Mouse (Mus musculus) effector memory CD4-positive, alpha-beta T cell, adult 7 months (primary cell): ENCODE measurements around the gene Apobr. TPM values are rescaled to one million over a fixed set of nuclear protein-coding genes. Genes with fewer than 3 reads are reported as not detected.

Experiments
- polyA plus RNA-seq: library from polyadenylated mRNA; unstranded; fragments of 100-300 nt; shearing (Covaris generic); gene quantifications from one replicate; pipeline ENCODE4 v1.2.1, GENCODE M21; 2017

Gene Apobr
- 7.1 TPM for polyA plus RNA-seq

DNA sequence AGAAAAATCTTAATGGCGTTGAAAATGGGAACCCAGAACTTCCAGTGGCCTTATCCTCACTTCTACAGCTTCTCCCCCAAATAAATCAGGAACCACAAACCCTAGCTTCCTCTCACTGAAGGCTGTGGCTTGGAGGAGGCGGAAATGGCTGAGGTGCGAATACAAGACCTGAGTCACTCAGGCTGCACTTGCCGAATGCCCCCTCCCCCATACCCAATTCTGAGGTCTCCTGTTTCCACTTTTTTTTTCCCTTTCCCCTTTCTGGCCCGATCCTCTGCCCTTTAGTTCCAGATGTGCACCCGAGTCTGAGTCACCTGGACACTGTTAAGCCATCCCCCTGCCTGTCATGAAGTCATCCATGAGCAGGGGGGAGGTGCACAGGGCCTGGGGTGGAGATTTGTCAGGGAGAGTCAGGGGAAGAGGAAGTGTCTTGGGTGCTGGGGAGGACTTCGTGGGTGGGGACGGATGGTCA lies at the start of gene Apobr:
TSS of gene Apobr (plus strand) at position 437 of the 472 bp plus-strand sequence.

DNA sequence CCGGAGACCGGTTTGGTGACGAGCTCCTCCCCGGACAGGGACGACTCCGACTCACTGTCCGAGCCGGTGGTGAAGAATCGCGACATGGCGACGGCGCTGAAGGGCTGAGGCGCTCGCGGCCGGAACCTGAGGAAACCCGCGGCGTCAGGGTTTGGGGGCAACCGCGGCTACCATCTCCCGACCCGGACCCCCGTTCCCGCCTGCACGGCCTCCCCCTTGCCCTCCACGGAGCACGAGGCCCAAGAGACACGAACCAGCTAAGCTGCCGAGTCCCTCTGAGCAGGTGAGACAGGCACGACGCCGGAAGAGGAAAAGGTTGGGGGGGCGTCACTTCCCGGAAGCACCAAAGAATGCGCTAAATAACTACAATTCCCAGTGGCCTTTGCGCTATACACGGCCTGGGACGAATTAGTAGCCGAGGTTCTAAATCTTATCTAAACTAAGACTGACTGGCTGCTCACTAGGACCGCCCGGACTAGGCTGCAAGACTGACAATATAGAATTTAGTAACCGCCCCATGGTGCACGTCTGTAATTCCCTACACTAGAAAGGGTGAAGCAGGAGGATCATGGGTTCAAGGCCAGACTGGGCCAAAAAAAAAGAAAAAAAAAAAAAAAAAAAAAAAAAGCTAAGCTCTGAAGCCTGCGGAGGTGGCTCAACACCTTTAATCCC lies 18.5 kb upstream of the Apobr start, which contains the start of gene Eif3c:
TSS of gene Eif3c (minus strand) at position 318 of the 672 bp plus-strand sequence.

DNA sequence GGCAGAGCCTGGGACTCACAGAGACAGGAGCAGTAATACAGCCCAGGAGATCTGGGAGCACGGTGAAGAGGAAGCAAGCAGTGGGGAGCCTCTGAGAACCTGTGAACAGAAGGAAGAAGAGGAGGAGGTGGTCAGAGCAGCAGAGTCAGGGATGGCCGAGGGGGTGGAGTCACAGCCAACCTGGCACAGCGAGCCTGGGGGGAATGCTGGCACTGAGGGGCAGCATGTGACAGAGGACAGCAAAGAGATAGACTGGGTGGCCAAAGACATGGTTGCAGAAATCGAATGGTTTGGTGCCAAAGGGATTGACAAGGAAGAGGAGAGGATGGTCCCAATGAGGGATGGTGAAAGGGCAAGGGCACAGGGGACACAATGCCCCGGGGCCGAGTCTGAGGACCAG lies 975 bp downstream of the Apobr start, which contains the start of gene Cln3:
TSS of gene Cln3 (minus strand) at position 101 of the 400 bp plus-strand sequence.

DNA sequence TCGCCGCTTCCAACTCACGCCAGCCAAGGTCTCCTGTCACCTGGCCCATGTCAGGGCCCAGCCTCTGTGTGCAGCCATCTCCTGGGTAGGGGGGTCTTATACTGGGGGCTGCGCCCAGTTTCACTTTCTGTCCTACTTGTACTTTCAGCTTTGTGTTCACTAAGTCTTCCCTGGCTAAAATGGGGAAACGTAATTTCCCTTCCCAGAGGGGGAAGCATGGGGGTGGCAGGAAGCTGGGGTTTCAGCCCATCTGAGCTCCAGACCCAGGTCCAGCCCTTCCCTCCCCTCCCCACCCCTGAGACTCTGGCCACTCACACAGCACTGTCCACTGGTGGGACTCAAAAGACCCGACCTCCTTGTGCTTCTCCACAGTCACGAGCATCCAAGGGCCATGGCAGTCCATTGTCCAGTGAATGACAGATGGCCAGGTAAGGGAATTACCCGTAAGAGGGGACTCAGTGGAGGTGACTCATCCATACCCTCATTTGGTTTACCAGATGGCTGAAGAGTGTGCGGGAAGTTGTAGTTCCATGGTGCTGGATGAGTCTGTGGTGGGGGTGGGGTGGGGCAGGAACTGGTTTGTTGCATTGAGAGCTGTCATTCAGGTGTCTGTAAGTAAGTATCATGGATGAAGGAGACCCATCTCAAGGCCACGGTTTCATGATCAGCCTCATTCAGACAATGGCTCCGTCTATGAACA lies 10.3 kb downstream of the Apobr start, which contains the start of gene Il27:
TSS of gene Il27 (minus strand) at position 80 of the 700 bp plus-strand sequence.

DNA sequence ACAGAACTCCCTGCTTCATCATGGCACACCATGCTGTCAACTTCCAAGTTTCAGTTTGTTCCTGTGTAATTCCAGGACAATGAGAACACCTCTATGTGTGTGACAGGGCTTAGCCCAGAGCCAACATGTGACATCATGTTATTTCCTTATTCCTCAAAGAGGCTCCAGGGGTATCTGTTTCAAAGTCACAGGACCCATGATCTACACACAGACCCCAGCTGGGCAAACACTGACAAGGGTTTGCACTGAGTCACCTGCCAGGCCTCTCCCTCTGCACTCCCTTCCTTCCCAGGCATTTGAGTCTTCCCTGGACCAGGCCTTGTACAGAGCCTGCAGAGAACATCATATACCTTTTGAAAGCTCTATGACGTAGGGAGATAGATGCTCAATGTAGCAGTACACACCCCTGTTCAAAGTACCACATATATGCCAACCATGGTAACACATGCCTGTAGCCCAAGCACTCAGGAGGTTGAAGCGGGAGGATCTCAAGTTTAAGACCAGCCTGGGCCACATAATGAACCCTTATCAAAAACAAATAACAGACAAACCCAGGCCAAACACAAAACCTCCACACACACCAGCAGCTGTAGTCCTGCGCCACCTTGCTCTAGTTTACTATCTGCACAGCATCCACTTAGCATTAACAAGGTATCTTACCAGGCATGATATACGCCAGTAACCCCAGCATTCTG lies 46.2 kb downstream of the Apobr start, which contains the start of gene Nupr1:
TSS of gene Nupr1 (minus strand) at position 38 of the 695 bp plus-strand sequence.

Other genes starting within 250 kb of the Apobr start
- 662 TPM for gene Lat, start 215.4 kb upstream of the Apobr start, polyA plus RNA-seq
- gene Spns1, start 207.5 kb upstream of the Apobr start, polyA plus RNA-seq, result 41.4 TPM
- 3.8 TPM for gene Nfatc2ip, start 188.2 kb upstream of the Apobr start, polyA plus RNA-seq
- gene Cd19, start 170.1 kb upstream of the Apobr start, polyA plus RNA-seq, result 0.12 TPM
- 48.7 TPM for gene Rabep2, start 156.2 kb upstream of the Apobr start, polyA plus RNA-seq
- not detected for gene Atp2a1, start 121.8 kb upstream of the Apobr start, polyA plus RNA-seq
- gene Sh2b1, start 109.5 kb upstream of the Apobr start, polyA plus RNA-seq, result 49.8 TPM
- gene Tufm, start 97.6 kb upstream of the Apobr start, polyA plus RNA-seq, result 98.5 TPM
- gene Atxn2l, start 81.5 kb upstream of the Apobr start, polyA plus RNA-seq, result 106 TPM
- 159 TPM for gene Eif3c, start 18.5 kb upstream of the Apobr start, polyA plus RNA-seq
- 105 TPM for gene Cln3, start 875 bp downstream of the Apobr start, polyA plus RNA-seq
- not detected for gene Il27, start 10.0 kb downstream of the Apobr start, polyA plus RNA-seq
- gene Nupr1, start 45.9 kb downstream of the Apobr start, polyA plus RNA-seq, result 1.8 TPM
- gene Sgf29, start 64.4 kb downstream of the Apobr start, polyA plus RNA-seq, result 79.6 TPM
- gene Sult1a1, start 91.5 kb downstream of the Apobr start, polyA plus RNA-seq, result 0.29 TPM
- gene Bola2, start 110.5 kb downstream of the Apobr start, polyA plus RNA-seq, result 102 TPM
- 2.0 TPM for gene Slx1b, start 110.8 kb downstream of the Apobr start, polyA plus RNA-seq
- gene Coro1a, start 122.8 kb downstream of the Apobr start, polyA plus RNA-seq, result 1,760 TPM
- gene Mapk3, start 174.7 kb downstream of the Apobr start, polyA plus RNA-seq, result 18.7 TPM
- gene Gdpd3, start 181.4 kb downstream of the Apobr start, polyA plus RNA-seq, result 2.5 TPM
- gene Ypel3, start 192.0 kb downstream of the Apobr start, polyA plus RNA-seq, result 341 TPM
- 2.8 TPM for gene Tbx6, start 196.5 kb downstream of the Apobr start, polyA plus RNA-seq
- gene Ppp4c, start 207.6 kb downstream of the Apobr start, polyA plus RNA-seq, result 405 TPM
- not detected for gene Fam57b, start 212.7 kb downstream of the Apobr start, polyA plus RNA-seq
- gene 4930451I11Rik, start 246.7 kb downstream of the Apobr start, polyA plus RNA-seq, result not detected